Mouse (Mus musculus) ES-E14 (cell line): Measurements from ENCODE around the gene Gpr68. TPM values are rescaled to one million over a fixed set of nuclear protein-coding genes. Genes with fewer than 3 reads are reported as not detected.

ENCODE experiments used
- DNase-seq: peaks from one replicate; pipeline ENCODE4 v3.0.0-alpha.2; 2013; ENCODE audit warnings: low read depth, low spot score
- H3K27ac ChIP-seq: 2 replicates; pipeline ENCODE4 v1.5.1; 2012; ENCODE audit warnings: low read depth, mild to moderate bottlenecking, low read length, moderate library complexity, mixed read lengths; ENCODE audit not compliant: poor library complexity, insufficient read depth, severe bottlenecking
- H3K36me3 ChIP-seq: 2 replicates; pipeline ENCODE4 v1.6.1; 2012; ENCODE audit warnings: mild to moderate bottlenecking, low read length, moderate library complexity, mixed read lengths; ENCODE audit not compliant: control insufficient read depth, poor library complexity, insufficient read depth, severe bottlenecking
- H3K4me1 ChIP-seq, 2 experiments: fragments of 150-350 bp in 1 of 2; sonication (generic) in 1 of 2; 2 replicates each; pipeline ENCODE4 v1.6.1; 2012; ENCODE audit warnings: low read length in 2 of 2, mild to moderate bottlenecking in 1 of 2, mixed read lengths in 1 of 2; ENCODE audit not compliant: control insufficient read depth in 2 of 2, insufficient read depth in 2 of 2, poor library complexity in 1 of 2
- H3K4me3 ChIP-seq, 2 experiments: fragments of 150-350 bp in 1 of 2; sonication (generic) in 1 of 2; 2 replicates each; pipeline ENCODE4 v1.5.1; 2012; ENCODE audit warnings: low read length in 2 of 2, low read depth in 1 of 2, mild to moderate bottlenecking in 1 of 2, mixed read lengths in 1 of 2; ENCODE audit not compliant: insufficient read depth in 1 of 2, poor library complexity in 1 of 2, severe bottlenecking in 1 of 2
- H3K9ac ChIP-seq: 2 replicates; pipeline ENCODE4 v1.6.1; 2012; ENCODE audit warnings: low read depth, mild to moderate bottlenecking, low read length, mixed read lengths; ENCODE audit not compliant: poor library complexity, insufficient read depth, severe bottlenecking
- H3K9me3 ChIP-seq: fragments of 150-350 bp; sonication (generic); 2 replicates; pipeline ENCODE4 v1.6.1; 2012; ENCODE audit warnings: low read depth, mild to moderate bottlenecking, low read length; ENCODE audit not compliant: control insufficient read depth, insufficient read depth
- CHD2 ChIP-seq: IDR thresholded peaks from 2 replicates; pipeline ENCODE4 v1.6.1; 2014; ENCODE audit warnings: mild to moderate bottlenecking, low read depth, low read length, inconsistent platforms
- HCFC1 ChIP-seq: IDR thresholded peaks from 2 replicates; pipeline ENCODE4 v1.6.1; 2012; ENCODE audit warnings: low read length, inconsistent platforms, borderline replicate concordance; ENCODE audit not compliant: insufficient read depth
- MAFK ChIP-seq: IDR thresholded peaks from 2 replicates; pipeline ENCODE4 v1.6.1; 2014; ENCODE audit warnings: mild to moderate bottlenecking, low read depth, low read length, inconsistent platforms; ENCODE audit not compliant: insufficient read depth
- ZC3H11A ChIP-seq: IDR thresholded peaks from 2 replicates; pipeline ENCODE4 v1.6.1; 2012; ENCODE audit warnings: low read depth, mild to moderate bottlenecking, inconsistent platforms, low read length, borderline replicate concordance
- ZNF384 ChIP-seq: IDR thresholded peaks from 2 replicates; pipeline ENCODE4 v1.6.1; 2012; ENCODE audit warnings: low read depth, low read length, inconsistent platforms
- in situ Hi-C, 2 experiments: fragments of 600-800 bp; cut with MboI; formaldehyde crosslinking; loops; one replicate each; pipeline ENCODE4 v1.15.1; 2025; ENCODE audit warnings: low sequenced_read_pairs in 2 of 2, inconsistent platforms in 1 of 2; ENCODE audit not compliant: unreplicated experiment in 2 of 2
- total RNA-seq: library from RNA; depleted of rRNA; stranded (reverse); fragments of 300-350 nt; gene quantifications from 2 replicates; pipeline ENCODE4 v1.2.3, GENCODE M21; 2012; rRNA removed

Gpr68 gene
- total RNA-seq, 1 experiment, result 0.49 TPM

DNA sequence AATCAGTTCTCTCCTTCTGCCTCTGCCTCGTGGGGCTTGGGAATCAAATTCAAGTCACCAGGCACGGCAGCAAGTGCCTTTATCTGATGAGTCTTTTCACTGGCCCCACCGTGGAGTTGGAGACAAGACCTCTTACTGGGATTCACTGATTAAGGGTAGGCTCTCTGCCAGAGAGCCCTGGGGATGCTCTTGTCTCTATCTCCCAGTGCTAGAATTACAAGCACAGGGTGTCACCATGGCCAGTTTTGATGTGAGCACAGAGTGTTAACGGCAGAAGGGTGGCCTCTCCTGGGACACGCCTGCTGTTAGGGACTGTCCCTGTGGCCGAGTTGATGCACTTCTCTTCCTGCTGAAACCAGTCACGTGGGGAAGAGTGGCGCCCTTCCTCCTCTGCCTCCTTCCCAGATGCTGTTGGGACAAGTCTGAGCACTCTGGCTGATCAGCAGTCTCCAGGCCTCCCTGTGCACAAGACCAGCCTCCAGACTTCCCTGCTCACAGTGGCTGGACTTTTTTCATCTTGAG, 68.9 kb downstream of the Gpr68 start:
- in situ Hi-C loops, result loop anchor here (25.0 kb wide), 2 partner anchors 227 to 677 kb away; partner anchors contain the start of gene Nrde2 (in 1 of the 2)
- H3K9ac ChIP-seq, result no peak overlapping the region
- no peak for TF ChIP-seq ZC3H11A
- TF ChIP-seq HCFC1, result no peak
- no peak for TF ChIP-seq ZNF384
- no peak for TF ChIP-seq CHD2
- no peak for TF ChIP-seq MAFK
- no peak overlapping the region for H3K4me3 ChIP-seq
- H3K4me1 ChIP-seq, result no peaks in the 10 kb centered on the region
- no peaks in the 10 kb centered on the region for H3K9me3 ChIP-seq
- H3K27ac ChIP-seq, result no peak overlapping the region
- no peaks in the 10 kb centered on the region for H3K36me3 ChIP-seq
- DNase-seq, result no peak

DNA sequence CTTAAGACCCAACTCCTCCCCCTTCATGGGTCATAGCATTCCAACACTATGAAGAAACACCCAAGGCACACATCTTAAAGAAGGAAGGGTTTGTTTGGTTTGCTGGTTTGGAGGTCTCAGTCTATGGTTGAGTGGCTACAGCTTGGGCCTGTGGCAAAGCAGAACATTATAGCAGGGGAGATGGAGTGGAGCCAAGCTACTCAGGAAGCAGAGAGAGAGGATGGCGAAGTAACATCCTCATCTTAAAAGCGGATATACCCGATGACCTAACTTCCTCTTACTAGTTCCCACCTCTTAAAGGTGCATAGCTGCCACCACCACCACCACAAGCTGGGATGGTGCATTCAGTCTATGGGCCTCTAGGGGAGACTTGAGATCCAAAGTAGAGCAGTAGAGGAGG, 70.8 kb downstream of the Gpr68 start:
- no peak overlapping the region for H3K9ac ChIP-seq
- H3K36me3 ChIP-seq, result no peaks in the 10 kb centered on the region
- H3K9me3 ChIP-seq, result no peaks in the 10 kb centered on the region
- peaks cover 0 to 4% of the 10 kb centered on the region in 2 experiments; a peak in 2 of 4 replicates for H3K4me1 ChIP-seq
- in situ Hi-C loops, result loop anchor here (25.0 kb wide), 2 partner anchors 225 to 675 kb away; partner anchors contain the start of gene Nrde2 (in 1 of the 2)
- H3K27ac ChIP-seq, result no peak overlapping the region
- no peak for DNase-seq
- TF ChIP-seq ZNF384 (no peak), ZC3H11A (no peak), CHD2 (no peak), MAFK (no peak), HCFC1 (no peak)
- no peak overlapping the region for H3K4me3 ChIP-seq

DNA sequence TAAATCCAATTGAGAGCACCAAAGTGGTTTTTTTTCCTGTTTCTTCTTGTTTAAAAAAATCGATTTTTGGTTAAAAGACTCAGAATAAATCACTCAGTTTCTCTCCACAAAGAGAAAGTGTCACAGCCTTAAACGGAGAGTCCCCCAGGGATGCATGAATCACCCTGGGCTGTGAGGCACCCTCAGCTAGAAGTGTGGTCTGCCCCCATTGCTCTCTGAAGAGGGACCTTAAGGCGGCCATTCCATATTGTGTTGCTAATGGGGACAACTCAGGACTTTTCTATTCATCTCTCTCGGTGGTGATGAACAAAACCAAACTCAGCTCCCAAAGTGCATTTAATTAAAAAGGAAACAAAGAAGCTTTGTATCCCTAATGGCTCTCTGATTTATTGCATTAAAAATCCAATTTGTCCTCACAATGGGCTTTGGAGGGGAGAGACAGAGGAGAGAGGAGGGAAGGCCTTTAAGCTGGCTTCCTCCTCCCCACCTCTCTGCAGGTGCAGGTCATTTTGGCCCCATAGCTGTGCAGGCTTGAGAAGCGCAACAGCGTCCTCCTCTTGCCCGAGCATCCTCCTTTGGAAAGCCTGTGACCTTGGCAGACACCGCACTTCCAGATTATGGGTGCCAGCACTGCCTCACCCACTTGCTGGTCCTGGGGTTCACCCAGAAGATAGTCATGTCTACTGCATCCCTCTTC, 76.2 kb downstream of the Gpr68 start:
- in situ Hi-C loops, result loop anchor here (25.0 kb wide), 2 partner anchors 219 to 669 kb away; partner anchors contain the start of gene Nrde2 (in 1 of the 2)
- H3K36me3 ChIP-seq, result no peaks in the 10 kb centered on the region
- peak overlapping the region; percentile 18; the same call in 1 of the 2 replicates for H3K27ac ChIP-seq
- TF ChIP-seq HCFC1 (no peak), CHD2 (no peak), ZNF384 (no peak), MAFK (no peak), ZC3H11A (no peak)
- no peak overlapping the region for H3K9ac ChIP-seq
- no peaks in the 10 kb centered on the region for H3K9me3 ChIP-seq
- peak; percentile 66 for DNase-seq
- H3K4me3 ChIP-seq, result no peak overlapping the region
- H3K4me1 ChIP-seq, result peaks cover 3 to 13% of the 10 kb centered on the region in 2 experiments; a peak in 3 of 4 replicates

DNA sequence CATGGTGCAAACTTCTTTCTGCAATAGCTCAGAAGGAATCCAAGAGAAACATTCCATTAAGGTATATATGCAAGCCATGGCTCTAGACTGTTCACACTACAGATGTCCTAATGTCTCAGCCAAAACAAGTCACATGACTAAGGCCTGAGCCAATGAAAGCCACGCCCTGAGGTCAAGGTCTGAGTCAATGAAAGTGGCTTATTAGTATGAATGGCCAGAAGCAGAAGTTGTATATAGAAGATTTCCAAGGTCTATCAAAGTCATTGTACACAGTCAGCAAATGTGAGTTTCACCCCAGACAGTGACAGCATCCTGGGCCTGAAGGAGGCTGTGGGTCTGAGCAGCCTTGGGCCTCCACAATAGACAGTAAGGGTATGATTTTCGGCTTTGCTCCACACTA, 77.0 kb downstream of the Gpr68 start:
- in situ Hi-C loops, result loop anchor here (25.0 kb wide), 2 partner anchors 219 to 669 kb away; partner anchors contain the start of gene Nrde2 (in 1 of the 2)
- Histone ChIP-seq H3K9me3 (no peaks in the 10 kb centered on the region), H3K4me3 (no peak overlapping the region), H3K27ac (no peak overlapping the region), H3K36me3 (no peaks in the 10 kb centered on the region), H3K9ac (no peak overlapping the region), H3K4me1 (peaks cover 3 to 13% of the 10 kb centered on the region in 2 experiments; a peak in 3 of 4 replicates)
- TF ChIP-seq HCFC1 (no peak), ZNF384 (no peak), CHD2 (no peak), MAFK (no peak), ZC3H11A (no peak)
- DNase-seq, result no peak

Other genes with a start within 250 kb of the Gpr68 start
- gene Rps6ka5, start 181.2 kb downstream of the Gpr68 start, total RNA-seq, result 5.5 and 6.0 TPM in 2 replicates
- gene Dglucy, start 129.1 kb downstream of the Gpr68 start, total RNA-seq, result 6.2 and 20.9 TPM in 2 replicates
- gene Ccdc88c, start 120.9 kb upstream of the Gpr68 start, total RNA-seq, result 35.7 and 42.7 TPM in 2 replicates
- 78.8 and 87.1 TPM in 2 replicates for gene Ppp4r3a, start 175.5 kb upstream of the Gpr68 start, total RNA-seq